Mouse (Mus musculus): ENCODE data around the gene 2610507B11Rik. TPM values are rescaled to one million over a fixed set of nuclear protein-coding genes. Genes with fewer than 3 reads are reported as not detected.

2610507B11Rik gene
- total RNA-seq, 4 experiments from 2014 or later, result 178 to 198 (median 188) TPM

Other genes with a start within 250 kb of the 2610507B11Rik start
- gene Dhrs13, start 229.5 kb upstream of the 2610507B11Rik start, total RNA-seq (2022), result 10 to 100 TPM; 11.0 to 23.6 (median 14.4) TPM
- gene Flot2, start 223.8 kb upstream of the 2610507B11Rik start, total RNA-seq (2022), result 100 to 1,000 TPM in 2 of 4 experiments, 10 to 100 TPM in 2; 86.1 to 115 (median 101) TPM
- 10 to 100 TPM; 32.2 to 39.5 (median 37.2) TPM for gene Eral1, start 181.4 kb upstream of the 2610507B11Rik start, total RNA-seq (2022)
- gene Fam222b, start 167.1 kb upstream of the 2610507B11Rik start, total RNA-seq (2022), result 10 to 100 TPM; 19.6 to 29.0 (median 22.4) TPM
- 10 to 100 TPM; 18.0 to 31.3 (median 22.8) TPM for gene Traf4, start 96.2 kb upstream of the 2610507B11Rik start, total RNA-seq (2022)
- 10 to 100 TPM; 10.7 to 29.6 (median 21.6) TPM for gene Nek8, start 85.1 kb upstream of the 2610507B11Rik start, total RNA-seq (2022)
- gene Tlcd1, start 85.0 kb upstream of the 2610507B11Rik start, total RNA-seq (2022), result 10 to 100 TPM; 54.5 to 65.1 (median 61.2) TPM
- 1,000 to 10,000 TPM; 1,361 to 1,741 (median 1,547) TPM for gene Rpl23a, start 78.2 kb upstream of the 2610507B11Rik start, total RNA-seq (2022)
- gene Rab34, start 73.3 kb upstream of the 2610507B11Rik start, total RNA-seq (2022), result 100 to 1,000 TPM in 2 of 4 experiments, 10 to 100 TPM in 2; 72.8 to 116 (median 98.4) TPM
- gene Proca1, start 68.4 kb upstream of the 2610507B11Rik start, total RNA-seq (2022), result 10 to 100 TPM; 10.1 to 12.9 (median 11.9) TPM
- 100 to 1,000 TPM; 118 to 156 (median 125) TPM for gene Sdf2, start 16.0 kb upstream of the 2610507B11Rik start, total RNA-seq (2022)
- 10 to 100 TPM; 71.8 to 93.4 (median 79.5) TPM for gene Supt6, start 15.8 kb upstream of the 2610507B11Rik start, total RNA-seq (2022)
- 1 to 10 TPM in 3 of 4 experiments, under 1 TPM in 1; 0.26 to 1.8 (median 1.5) TPM for gene BC030499, start 29.1 kb downstream of the 2610507B11Rik start, total RNA-seq (2022)
- gene Spag5, start 39.8 kb downstream of the 2610507B11Rik start, total RNA-seq (2022), result 1 to 10 TPM; 5.1 to 8.3 (median 6.9) TPM
- gene Aldoc, start 61.2 kb downstream of the 2610507B11Rik start, total RNA-seq (2022), result 10 to 100 TPM; 23.4 to 54.0 (median 37.5) TPM
- gene Pigs, start 66.7 kb downstream of the 2610507B11Rik start, total RNA-seq (2022), result 10 to 100 TPM; 83.3 to 84.7 (median 83.9) TPM
- gene Unc119, start 81.7 kb downstream of the 2610507B11Rik start, total RNA-seq (2022), result 10 to 100 TPM; 45.1 to 60.9 (median 53.0) TPM
- gene Foxn1, start 124.8 kb downstream of the 2610507B11Rik start, total RNA-seq (2022), result under 1 TPM; 0.20 to 0.77 (median 0.31) TPM
- not detected for gene Slc13a2, start 160.5 kb downstream of the 2610507B11Rik start, total RNA-seq (2022)
- 10 to 100 TPM; 36.9 to 54.8 (median 42.6) TPM for gene Slc46a1, start 203.9 kb downstream of the 2610507B11Rik start, total RNA-seq (2022)
- gene Sarm1, start 236.0 kb downstream of the 2610507B11Rik start, total RNA-seq (2022), result 10 to 100 TPM in 2 of 4 experiments, 1 to 10 TPM in 2; 6.4 to 15.1 (median 9.0) TPM
- 1 to 10 TPM in 2 of 4 experiments, under 1 TPM in 2; 0.66 to 3.2 (median 1.1) TPM for gene Vtn, start 237.3 kb downstream of the 2610507B11Rik start, total RNA-seq (2022)
- not detected for gene Sebox, start 241.7 kb downstream of the 2610507B11Rik start, total RNA-seq (2022)

All from adrenal gland, adult 8-10 months (tissue).